Mouse (Mus musculus) cerebellum, adult 9-10 months (tissue): Measurements from ENCODE around the gene Rgl2.

Experiments used
- DNase-seq: peaks from one replicate; pipeline ENCODE4 v3.0.0; 2022

Rgl2 gene

DNA sequence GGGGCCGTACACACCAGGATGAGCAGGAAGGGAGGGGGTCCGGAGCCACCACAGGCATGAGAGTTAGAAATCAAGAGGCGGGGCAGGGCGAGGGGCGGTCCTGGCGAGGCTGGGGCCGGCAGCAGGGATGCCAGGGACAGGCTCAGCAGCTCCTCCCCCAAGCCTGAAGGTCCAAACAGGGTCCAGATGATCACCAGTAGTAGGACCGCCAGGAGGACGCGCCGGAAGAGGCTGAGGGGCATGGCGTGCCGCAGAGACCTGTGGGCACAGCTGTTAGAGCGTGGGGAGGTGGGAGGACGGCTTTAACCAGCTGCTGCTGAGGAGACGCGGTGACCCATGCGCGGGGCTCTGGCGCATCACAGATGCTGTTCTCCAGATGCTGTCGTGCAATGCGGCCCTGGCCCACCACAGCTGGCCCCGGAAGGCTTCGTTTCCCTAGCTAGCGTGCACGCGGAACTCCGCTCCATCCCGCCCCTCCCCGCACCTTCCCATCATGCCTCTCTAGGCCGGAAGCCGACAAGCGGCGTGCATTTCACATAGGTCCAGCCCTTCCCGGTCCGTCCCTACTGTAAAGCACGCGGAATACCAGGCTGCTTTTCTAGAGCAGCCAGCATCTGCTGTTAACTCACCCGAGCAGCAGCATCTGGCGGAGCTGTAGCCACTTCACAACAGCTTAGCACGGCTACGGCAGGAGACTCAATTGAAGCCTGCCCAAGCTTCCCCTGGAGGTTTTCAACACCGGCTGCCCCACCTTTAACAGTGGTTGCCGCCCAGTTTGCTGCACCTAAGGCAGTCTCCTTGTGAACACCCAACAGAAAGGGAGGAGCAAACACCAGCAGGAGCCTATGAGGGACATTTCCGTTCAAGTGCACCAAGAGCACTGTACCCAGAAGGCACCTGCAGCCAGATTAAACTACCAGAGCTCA lies 21.9 kb downstream of the Rgl2 start, which contains the start of gene B3galt4:
B3galt4 (minus strand) TSS at position 468 of the 926 bp plus-strand sequence.
- peak; percentile 67 for DNase-seq

DNA sequence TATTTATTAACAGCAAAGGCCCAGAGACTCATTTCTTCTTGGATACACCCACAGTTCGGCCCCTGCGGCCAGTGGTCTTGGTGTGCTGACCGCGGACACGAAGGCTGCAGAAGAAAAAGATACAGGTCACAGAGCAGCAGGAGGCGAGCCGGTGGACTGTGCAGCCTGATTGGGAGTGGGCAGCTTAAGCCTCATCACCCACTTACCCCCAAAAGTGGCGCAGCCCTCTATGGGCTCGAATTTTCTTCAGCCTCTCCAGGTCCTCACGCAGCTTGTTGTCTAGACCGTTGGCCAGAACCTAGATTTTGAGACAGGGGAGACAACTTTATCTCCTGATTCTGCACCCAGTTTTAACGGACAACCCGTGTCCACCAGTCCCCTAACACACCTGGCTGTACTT lies 22.7 kb downstream of the Rgl2 start:
- peak; percentile 36 for DNase-seq

DNA sequence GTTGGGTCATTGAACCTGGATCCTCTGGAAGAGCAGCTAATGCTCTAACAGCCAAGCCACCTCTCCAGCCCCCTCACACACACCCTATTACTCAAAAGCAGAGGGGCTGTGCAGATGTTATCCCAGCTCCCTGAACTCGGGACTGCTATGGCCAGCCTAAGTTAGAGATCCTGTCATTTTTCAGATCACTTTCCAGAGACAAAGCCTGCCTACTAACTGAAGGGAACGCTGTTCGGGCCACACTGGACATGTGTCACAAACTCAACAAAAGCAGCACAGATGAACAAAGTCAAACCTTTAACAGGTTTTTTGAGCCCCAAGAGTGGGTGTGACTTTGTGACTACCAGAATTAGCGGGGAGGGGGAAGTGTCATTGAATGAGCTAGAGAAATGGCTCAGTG lies 23.5 kb downstream of the Rgl2 start:
- DNase-seq = no peak

DNA sequence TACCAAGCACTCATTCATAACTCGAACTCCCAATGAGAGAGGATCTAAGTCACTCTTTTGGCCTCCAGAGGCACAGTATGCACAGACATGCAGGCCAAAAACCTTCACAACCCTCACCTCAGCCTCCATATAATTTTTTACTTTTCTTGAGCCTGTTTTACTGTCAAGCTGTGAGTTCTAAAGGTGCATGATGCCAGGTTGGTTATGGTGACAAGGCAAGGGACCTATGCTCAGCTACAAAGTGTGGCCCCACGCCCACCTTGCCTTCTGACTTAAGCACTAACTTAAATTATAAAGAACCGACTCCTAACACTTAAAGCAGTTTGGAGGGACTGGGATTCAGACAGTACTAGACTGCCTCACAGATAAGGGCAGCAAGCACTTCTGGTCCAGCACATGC lies 24.0 kb downstream of the Rgl2 start:
- DNase-seq = no peak

DNA sequence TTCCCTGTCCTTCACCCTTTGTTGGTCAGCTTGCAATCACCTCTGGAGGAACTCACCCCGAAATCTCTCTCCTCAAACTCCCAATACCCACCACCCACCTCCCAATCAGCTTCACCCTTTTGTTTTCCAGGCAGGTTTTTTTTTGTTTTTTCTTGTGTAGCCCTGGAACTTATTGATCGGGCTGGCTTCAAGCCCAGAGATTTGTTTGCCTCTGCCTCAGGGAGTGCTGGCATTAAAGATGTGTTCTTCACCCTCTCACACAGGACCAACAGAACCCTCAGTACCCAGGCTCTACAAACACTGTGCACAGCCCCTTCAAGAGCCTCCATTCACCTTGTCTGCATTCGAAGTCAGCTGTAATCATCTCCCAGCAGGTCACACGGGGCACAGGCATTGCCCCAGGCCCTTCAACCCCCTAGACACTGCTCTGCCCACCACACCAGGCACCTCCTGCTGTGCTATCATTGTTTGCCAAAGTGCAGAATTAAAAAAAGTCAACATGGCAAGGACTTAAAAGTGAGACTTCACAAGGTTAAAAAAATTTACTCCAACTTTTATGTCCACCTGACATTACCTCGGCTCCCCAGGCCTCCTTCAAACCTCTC lies 24.7 kb downstream of the Rgl2 start:
- peak; percentile 57 for DNase-seq

DNA sequence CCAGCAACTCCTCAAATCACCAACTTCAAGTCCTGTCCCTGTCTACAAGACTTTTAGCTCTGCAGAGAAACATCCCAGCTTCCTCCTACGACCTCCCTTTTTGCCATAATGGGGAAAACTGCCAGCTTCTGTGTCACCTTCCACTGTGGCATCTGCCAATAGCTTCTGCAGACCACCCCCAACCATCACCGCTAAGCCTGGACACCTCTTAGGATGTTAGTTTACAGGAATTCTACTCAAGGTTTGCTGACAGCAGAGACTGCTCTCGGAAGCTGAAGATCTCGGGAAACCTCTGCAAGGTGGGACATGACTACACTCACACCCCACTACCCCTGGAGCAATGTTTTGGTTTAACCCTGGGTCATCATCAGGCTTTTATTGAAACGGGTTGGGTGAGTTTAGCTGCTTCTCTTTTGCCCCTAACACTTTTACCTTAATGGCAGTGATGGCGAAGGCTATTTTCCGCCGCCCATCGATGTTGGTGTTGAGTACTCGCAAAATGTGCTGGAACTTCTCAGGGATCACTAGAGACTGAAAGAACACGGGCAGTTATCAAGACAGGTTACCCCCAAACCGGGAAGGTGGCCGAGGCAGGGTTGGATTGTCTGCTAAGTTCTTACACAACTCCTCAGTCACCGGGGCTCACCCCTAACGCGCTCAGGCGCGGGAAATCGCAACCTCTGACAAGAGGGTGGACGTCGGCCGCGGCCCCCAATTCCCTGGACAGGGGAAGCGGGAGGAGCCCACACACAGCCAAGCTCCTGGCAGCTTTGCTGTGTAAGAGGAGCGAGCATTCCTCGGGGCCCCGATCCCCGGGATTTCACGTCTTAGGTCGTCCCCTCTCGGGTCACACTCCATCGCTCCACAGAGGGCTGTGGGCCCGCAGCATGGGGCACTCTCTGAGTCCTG lies 25.6 kb downstream of the Rgl2 start:
- DNase-seq = peak; percentile 55

DNA sequence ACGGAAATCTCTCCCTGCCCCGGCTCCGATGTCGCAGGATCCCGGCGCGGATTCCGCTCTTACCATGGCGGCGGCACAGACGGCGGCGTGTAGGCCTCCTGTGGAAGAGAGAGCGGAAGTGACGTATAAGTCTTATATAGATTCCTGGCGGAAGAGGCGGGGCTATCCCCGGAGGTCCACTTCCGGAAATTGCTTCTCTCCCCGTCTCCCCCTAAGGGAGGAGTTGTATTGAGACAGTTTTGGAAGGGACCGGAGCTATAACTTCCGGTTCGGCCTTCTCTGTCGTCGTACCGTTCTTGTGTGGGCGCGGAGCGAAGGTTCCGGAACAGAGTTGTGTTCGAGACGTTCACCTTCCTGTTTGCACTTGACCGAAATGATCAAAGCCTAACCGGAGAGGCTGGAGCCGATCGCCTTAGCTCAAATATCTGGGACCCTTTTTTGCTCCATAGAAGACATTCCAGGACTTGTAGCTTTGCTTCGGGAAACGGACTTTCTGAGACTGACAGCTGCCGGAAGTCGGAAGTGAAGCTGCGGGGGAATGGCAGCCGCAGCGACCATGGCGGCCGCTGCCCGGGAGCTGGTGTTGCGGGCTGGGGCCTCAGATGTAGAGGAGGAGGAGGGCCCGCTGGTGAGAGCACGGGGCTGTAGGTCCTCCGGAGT lies 26.3 kb downstream of the Rgl2 start, which contains the start of the genes Vps52 and Rps18:
Vps52 (plus strand) TSS at position 258 of the 660 bp plus-strand sequence.
Rps18 (minus strand) TSS at position 447 of the 660 bp plus-strand sequence.
- peak; percentile 99 for DNase-seq

DNA sequence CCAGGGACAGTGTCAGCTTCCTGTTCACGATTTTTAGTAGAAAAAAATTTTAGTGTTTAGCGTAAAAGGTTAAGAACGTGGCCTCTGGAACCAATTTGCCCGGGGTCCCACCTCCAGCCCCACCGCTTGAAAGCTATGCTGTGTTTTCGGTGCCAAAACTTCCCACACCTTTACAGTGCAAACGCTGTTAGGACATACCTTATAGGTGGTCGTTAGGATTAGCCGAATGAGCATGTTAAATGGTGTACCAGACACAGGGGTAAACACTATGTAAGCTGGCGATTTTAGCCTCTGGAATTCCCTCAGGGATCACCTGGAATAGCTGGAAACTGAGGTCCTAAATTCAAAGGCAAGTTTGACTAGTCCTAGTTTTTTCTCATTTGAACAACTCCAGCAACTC lies 27.0 kb downstream of the Rgl2 start:
- DNase-seq = peak; percentile 65

DNA sequence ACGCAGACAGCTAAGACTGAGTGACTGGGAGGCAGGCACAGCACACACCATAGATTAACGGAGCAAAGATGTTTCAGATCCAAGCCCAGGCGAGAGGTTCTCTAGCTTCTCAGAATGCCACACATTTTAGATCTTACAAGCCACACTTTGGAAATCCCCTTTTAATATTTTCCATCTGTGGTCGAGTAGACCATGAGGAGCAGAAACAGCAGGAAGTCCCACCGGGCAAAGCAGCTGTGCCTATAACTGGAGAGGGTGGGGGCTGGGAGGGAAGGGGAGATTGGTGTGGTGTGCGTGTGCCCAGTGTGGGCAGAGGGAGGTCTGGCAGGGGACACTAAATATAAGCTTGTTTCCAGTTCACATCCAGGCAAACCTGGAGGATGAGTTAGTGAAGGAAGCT lies 28.1 kb downstream of the Rgl2 start:
- DNase-seq = peak; percentile 42

DNA sequence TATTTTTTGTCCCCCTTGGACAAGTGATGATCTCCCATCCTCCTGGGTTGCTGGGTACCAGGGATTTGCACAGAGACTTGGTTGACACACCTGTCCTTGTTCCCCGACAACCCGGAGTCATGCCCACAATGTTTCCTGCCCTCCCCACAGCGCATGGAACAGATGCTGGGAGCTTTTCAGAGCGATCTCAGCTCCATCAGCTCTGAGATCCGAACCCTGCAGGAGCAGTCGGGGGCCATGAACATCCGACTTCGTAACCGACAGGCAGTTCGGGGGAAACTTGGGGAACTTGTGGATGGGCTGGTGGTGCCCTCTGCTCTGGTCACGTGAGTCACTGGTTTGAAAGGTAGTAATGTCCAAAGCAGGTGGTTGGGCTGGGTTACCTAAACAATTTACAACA lies 29.1 kb downstream of the Rgl2 start:
- DNase-seq = no peak

DNA sequence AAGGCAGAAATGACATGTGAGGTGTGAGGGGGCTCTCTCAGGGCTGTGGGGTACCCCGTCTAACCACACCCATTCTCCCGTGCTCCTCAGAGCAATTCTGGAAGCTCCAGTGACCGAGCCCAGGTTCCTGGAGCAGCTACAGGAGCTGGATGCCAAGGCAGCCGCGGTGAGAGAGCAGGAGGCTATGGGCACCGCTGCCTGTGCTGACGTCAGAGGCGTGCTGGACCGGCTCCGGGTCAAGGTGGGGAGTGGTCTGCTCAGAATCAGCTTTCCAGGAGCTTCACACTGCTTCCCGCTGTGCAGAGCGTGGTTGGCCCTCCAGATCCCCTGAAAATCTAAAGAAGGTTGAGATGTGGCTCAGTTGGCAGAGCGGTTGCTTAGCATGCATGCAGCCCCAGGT lies 29.8 kb downstream of the Rgl2 start:
- DNase-seq = no peak

DNA sequence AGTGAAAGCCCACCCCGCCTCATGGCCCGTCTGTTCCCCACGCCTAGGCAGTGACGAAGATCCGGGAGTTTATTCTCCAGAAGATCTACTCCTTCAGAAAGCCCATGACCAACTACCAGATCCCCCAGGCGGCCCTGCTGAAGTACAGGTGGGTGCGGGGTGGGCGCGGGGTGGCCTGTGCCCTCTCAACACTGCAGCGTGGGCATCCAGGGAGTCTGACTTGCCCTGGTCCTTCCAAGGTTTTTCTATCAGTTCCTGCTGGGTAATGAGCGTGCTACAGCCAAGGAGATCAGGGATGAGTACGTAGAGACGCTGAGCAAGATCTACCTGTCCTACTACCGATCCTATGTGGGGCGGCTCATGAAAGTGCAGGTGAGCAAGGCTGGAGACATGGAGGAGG lies 30.6 kb downstream of the Rgl2 start:
- DNase-seq = no peak

DNA sequence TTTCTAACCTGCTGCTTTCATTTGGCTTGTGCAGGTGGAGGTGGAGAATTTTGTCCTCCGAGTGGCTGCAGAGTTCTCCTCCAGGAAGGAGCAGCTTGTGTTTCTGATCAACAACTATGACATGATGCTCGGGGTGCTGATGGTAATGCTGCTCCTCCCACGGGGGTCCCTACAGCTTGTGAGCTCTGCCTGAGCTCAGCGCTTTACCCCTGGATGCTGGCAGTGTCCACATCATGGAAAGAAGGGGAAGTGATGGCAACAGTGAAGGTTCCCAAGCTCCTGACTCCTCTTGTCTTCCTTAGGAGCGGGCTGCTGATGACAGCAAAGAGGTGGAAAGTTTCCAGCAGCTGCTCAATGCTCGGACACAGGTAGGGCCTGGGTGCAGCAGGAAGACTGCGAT lies 33.5 kb downstream of the Rgl2 start:
- no peak for DNase-seq

DNA sequence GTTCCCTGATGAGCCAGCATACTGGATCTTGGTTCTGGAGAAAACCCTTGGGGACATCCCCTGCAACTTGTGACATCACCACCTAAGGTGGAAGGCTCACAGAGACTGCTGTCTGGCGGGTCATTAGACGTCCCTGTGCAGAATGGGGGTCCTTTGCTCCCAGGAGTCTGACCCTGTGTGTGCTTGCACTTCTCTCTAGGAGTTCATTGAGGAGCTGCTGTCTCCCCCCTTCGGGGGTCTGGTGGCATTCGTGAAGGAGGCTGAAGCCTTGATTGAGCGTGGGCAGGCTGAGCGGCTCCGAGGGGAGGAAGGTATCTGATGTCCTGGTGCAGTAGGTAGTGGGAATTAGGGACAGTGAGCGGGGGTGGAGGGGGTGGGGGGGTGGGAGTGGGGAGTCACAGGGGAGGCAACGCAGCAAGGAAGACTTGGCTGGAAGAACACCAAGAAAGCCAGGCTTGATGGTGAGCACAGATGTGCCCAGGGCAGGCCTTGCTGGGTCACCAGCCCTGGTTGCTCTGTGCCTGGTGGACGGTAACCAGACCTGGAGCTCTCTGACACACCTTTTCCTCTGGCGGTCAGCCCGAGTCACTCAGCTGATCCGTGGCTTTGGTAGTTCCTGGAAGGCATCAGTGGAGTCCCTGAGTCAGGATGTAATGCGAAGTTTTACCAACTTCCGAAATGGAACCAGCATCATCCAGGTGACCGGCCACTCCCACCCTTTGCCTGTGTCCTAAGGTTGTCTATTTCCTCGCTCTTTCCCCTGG lies 35.9 kb downstream of the Rgl2 start:
- no peak for DNase-seq

DNA sequence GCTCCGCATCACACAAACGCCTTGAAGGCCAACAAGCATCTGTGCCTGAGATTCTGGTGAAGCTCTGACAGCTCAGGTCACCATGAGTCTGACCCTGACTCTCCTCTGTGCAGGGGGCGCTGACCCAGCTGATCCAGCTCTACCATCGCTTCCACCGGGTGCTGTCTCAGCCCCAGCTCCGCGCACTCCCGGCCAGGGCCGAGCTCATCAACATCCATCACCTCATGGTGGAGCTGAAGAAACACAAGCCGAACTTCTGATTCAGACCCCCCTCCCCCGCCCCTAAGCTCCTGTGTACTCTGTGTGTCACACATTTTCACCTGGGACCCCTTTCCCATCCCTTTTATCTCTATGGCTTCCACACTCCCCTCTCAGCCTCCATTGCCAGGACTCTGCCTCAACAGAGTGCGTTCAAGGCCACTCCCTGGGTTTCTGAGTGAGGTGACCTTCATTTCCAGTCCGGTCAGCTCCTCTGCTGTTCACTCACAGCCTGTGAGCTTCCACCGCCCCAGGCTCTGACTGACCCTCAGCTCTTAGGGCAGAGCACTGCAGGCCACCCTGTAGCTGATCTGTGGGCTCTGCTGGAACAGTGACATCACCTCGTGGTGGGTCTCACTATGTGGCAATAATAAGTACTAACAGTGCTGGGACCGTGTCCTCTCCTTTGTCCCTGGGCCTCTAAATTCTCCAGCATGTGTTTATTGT lies 36.7 kb downstream of the Rgl2 start:
- no peak for DNase-seq

DNA sequence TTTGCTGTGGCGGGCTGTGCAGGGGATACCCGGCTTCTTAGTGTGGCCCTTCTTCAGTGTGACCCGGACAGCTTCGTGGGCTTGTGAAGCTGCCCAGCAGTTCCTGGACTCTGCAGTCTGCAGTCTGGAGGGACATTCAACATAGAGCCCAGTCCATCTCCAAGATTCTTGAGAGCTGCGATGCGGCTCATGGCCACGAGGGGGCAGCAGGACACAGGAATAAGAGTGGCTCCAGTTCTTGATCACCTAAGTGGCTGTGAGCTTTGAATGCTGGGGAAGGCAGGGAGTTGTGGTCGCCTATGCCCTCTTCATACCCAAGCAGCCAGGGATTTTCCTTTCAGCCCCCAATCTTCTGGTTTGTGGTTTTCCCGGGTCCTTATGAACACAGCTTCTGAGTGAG lies 39.1 kb downstream of the Rgl2 start:
- peak; percentile 82 for DNase-seq

DNA sequence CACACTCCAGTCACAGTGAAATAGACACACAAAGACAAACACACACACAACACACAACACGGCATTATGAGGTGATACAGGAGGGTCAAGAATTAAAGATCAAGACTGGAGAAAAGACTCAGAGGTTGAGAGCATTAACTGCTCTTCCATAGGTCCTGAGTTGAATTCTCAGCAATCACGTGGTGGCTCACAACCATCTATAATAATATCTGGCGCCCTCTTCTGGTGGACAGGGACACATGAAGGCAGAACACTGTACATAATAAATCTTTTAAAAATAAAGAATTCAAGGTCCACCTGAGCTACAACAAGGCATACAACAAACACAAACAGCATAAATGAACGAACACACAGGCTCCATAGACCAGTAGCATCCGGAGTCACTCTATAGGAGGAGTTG lies 39.6 kb downstream of the Rgl2 start:
- no peak for DNase-seq

DNA sequence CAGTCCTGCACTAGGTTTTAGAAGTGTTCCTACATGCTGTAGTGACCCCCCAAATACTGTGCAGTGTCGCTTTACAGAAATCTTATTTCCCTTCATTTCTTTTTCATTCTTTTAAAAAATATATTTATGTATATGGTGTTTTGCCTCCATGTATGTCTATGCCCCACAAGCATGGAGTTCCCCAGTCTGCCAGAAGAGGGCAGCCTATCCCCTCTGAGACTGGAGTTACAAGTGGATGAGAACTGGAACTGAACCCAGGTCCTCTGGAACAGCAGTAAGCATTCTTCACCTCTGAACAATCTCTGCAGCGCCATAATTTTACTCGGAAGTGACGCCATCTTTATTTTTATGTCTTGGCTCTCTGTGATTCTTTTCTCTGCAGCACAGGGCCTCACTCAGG lies 40.1 kb downstream of the Rgl2 start:
- no peak for DNase-seq

DNA sequence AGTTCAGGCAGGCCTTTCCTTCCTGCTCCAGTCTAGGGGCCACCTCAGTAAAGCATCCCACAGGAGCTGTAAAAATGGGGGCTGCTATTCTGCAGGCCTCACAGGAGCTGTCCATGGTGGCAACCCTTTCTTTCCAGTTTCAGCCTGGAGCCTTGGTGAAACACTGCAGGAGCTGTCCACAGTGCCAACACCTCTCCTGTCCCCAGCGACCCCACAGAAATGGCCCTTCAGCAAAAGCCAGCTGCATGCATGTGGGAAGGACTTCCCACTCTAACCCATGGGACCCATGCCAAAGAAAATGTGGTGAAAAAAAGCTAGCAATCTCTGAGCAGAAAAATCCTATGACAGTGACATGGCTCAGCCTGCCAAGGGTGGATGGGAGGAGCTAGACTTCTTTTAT lies 43.3 kb downstream of the Rgl2 start:
- DNase-seq = no peak

DNA sequence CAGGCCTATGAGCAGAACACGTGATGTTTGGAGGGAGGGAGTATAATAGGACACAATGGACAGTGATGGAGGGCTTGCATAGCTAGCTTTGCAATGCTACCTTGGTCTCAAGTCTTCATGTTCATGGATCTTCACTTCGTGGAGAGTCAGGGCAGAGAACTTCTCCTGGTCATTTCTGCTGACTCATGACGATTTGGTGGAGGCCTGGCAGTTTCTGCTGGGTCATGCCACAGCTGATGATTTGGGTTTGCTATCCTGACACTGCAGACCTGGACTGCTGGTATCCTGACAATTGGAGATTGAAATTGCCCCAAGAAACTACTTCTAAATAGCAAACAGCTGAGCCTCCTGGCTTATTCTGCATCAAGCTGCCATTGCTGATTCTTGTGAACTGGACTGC lies 44.2 kb downstream of the Rgl2 start:
- DNase-seq = no peak
